Mouse (Mus musculus) embryonic fibroblast, embryonic 13.5 days (primary cell): Measurements from ENCODE around the gene Hnrnpa1.

Experiments used
- CTCF ChIP-seq: IDR thresholded peaks from 2 replicates; pipeline ENCODE4 v1.5.1; 2011; ENCODE audit warnings: mild to moderate bottlenecking, control low read depth, low read length, moderate library complexity, borderline replicate concordance; ENCODE audit not compliant: insufficient read depth
- POLR2A ChIP-seq: IDR thresholded peaks from 2 replicates; pipeline ENCODE4 v1.6.1; 2011; ENCODE audit warnings: low read depth, mild to moderate bottlenecking, control low read depth, low read length, moderate library complexity

GRCm38 (mm10) chr15:103272419-103273279 lies 32.4 kb downstream of the Hnrnpa1 start, which contains the start of gene Copz1:
- TF ChIP-seq CTCF (no peak), POLR2A (peak; percentile 90)
